Mouse (Mus musculus): Measurements from ENCODE around the gene Mfsd14b.
A peak's percentile ranks its signal among the peaks of the same experiment; 100 is the strongest.

Mfsd14b gene

DNA sequence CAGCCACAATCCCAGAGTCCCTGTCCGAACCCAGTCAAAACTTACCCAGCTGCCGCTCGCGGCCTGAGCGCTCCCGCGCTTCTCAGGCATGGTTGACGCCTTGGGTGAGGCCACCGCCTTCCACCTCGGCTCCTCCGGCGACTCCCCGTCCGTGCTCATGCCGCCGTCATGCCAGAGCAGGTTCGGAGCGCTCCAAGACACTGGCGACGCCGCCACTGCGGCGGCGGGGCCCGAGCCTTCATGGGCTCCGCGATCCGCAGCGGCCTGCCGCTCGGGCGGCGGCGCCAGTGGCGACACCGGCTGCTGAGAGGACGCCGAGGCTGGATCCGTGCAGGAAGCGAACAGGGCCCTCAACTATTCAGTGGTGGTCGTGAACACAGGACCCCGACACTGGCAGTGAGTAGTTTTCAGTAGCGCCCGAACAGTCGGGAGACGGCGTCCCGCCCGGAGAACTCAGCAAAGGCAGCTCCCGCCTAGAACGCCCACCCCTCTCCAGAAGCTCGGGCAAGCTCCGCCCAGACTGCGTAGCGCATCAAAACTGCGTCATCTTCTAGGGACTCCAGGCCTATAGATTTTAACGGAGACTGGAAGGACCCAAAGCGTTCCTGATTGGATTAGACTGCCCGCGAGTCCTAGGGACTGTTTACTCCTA is at the start of gene Mfsd14b:
TSS of gene Mfsd14b (minus strand) at position 517 of the 652 bp plus-strand sequence.
- peak; percentile 92 for DNase-seq

DNA sequence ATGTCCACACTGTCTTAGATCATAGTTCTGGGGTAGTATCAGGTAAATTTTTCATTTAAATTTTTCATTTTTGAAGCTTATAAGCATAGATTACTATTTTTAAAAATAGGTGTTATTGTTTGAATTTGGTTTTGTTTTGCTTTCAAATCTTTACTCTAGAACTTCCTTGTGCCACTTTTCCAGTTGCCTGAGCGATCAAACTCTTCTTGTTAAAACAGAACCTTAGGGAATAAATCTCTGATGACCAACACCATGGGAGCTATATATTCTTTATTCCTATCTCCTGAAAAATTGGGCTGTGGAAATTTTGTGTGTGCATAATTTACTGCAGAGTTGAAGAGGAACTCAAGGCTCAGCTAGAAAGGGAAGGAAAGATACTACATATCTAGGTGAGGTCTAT is 37.2 kb upstream of the Mfsd14b start, which contains the start of gene Olfr466:
TSS of gene Olfr466 (plus strand) at position 301 of the 400 bp plus-strand sequence.
- no peak for DNase-seq

DNA sequence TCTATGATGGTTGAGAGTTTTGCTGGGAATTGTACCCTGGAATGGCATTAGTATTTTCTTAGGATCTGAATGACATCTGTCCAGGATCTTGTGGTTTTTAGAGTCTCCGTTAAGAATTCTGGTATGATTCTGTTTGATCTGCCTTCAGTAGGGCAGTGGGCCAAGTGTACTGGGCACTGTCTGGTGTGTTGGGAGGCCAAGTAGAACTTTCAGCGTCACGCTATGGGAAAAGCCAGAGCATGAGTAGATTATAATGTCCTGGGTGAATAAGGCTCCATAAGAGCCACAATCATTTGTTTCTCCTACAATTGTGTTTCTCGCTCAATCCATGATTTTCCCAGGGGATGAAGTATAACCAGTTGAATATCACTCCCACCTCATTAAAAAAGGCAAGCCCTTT is 25.0 kb upstream of the Mfsd14b start, which contains the start of gene Olfr465-ps1:
TSS of gene Olfr465-ps1 (plus strand) at position 301 of the 400 bp plus-strand sequence.
- no peak for DNase-seq

DNA sequence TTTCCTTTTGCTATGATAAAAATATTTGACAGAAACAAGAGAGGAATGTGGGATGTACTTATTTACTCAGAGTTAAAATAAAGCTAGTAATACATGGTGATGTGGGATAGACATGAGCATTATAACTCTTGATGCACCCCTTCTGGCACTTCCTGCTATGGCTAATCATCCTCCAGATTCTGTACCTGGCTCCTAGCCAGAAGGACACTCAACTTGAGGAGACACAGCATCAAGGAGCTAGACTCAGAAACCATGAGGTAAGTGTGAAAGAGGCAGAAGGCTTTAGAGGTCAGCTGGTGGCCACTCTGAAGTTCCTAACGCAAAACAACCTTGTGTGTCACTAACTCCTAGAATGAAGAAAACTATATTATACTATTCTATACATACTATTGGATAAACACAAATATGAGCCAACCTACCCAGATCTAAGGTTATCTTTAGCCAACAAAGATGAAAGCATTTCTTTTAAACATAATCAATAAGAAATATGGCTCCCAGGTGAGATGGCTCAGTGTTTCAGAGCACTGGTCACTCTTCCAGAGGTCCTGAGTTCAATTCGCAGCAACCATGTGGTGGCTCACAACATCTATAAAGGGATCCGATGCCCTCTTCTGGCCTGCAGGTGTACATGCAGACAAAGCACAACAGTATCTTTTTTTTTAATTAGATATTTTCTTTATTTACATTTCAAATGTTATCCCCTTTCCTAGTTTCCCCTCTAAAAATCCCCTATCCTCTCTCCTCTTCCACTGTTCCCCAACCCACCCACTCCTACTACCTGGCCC is 14.5 kb upstream of the Mfsd14b start:
- DNase-seq = no peak

DNA sequence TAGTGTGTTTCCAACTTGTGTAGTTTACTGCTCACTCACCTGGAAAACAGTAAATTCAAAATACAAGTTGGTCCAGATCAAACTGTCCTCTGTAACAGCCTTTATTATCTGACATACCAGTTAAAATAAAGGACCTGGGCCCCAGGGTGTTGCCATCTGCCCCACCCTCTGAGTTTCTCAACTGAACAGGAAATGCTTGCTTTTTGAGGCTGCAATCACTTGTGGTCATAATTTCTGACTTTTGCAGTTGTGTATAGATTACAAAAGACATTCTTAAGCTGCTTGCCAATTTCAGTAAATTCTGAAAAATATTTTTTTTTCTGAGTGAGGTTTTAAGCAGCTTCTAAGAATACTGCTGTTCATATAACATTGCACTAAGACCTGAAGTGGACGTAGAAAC is 9.3 kb upstream of the Mfsd14b start:
- no peak for DNase-seq

DNA sequence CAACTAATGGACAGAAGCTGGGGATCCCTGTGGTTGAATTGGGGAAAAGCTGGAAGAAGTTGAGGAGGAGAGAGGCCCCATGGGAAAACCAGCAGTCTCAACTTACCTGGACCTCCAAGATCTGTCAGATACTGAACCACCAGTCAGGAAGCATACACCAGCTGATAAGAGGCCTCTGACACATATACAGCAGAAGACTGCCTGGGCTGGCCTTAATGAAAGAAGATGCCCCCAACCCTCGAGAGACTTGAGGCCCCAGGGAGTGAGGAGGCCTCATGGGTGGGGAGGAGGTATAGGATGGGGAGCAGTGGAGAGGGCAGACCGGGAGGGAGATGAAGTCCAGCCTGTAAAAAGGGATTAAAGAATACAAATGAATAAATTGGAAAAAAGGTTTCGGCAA is 8.2 kb upstream of the Mfsd14b start:
- no peak for DNase-seq

DNA sequence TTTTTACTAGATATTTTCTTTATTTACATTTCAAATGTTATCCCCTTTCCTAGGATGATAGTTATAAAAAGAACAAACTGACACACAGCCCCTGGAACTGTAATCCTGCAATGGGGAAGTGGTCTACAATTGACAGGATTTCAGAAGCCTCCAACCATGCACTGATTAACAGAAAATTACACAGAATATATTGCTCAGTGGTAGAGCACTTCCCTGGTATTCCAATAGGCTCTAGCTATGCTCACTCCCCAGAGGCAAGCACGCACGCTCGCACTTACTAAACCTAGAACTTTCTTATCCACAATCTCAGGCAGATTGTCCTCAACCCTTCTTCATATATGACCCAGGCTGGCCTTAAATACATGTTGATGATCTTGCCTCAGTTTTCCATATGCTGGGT is 464 bp upstream of the Mfsd14b start:
- DNase-seq = no peak

DNA sequence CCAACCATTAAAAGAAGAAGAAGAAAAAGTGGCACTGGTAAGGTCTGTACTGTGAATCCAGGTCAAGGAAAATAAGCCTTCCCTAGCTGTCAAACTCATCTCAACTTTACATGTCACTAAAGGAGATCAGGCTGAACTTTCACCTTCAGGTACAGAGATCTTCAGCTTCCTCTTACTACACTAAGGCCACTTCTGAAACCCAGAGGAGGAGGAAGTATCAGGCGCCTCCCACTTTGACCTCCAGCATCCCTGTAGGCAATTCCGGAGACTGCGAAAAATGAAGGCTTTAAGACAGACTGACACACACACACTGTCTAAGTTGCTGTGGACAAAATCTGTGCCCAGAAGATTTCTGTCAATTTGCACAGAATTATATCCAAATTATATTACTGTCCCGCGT is 814 bp downstream of the Mfsd14b start:
- no peak for DNase-seq

DNA sequence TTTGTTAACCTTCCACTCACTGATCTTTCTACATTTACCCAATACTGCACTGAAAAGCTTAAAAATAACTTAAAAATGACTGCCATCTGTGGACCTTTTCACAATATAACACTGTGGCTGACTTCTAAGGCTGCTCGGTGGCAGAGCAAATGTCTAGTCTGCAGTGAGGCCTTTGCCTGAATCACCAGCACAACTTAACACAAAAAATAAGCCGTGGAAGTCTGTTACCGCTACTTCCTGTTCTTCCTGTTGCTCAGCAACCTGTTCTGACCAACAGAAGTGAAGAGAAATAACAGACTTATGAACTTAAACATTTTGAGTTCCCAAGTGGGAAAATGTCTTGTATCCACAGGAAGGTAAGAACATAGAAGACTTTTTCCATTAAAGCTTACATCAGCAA is 11.5 kb downstream of the Mfsd14b start:
- no peak for DNase-seq

DNA sequence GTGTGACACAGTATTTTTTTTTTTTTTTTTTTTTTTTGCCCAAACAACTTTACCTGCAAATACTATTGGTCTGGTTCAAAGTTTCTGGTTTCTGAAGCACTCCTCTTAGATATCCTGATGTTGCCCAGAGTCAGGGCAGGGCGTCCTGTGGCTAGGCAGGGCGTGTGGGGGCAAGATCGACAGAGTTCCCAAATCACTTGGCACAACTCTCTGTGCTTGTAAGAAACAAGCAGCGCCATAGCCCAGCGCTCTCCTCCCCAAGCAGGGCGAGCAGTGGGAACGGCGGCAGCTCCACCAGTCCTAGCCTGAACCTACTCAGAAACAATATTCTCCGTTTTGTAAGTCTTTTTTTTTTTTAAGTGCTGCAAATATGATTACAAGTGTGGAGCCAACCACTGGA is 12.1 kb downstream of the Mfsd14b start:
- DNase-seq = no peak

DNA sequence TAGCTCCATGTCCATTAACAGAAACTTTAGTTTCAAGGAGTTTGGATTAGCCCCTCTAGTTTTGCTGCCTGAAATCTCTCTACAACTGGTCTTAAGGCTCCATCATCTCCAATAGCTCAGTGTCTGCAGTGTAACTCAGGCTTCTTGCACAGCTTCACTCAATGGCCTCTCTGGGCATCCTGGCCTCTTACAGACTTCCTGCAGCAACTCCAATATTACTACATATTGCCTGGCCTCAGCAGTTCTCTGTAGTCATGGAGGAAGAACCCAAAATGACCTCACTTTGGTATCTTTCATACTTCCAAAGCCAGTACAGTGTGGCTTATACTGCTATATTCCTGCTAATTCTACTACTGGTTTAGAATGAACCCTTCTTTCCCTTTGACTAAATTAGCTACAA is 15.8 kb downstream of the Mfsd14b start:
- no peak for DNase-seq

DNA sequence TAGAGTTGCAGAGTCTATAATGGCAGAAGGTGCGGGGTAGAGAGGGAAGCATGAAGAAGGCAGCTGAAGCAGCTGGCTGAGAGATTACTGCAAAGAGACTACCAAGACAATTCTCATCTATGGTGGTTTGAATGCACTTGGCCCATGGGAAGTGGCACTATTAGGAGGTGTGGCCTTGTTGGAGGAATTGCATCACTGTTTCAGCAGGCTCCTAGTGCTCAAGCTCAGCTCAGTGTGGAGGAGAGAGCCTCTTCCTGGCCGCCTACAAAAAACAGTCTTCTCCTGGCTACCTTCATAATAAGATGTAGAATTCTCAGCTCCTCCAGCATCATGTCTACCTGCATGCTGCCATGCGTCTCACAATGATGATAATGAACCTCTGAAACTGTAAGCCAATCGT is 16.9 kb downstream of the Mfsd14b start:
- no peak for DNase-seq

DNA sequence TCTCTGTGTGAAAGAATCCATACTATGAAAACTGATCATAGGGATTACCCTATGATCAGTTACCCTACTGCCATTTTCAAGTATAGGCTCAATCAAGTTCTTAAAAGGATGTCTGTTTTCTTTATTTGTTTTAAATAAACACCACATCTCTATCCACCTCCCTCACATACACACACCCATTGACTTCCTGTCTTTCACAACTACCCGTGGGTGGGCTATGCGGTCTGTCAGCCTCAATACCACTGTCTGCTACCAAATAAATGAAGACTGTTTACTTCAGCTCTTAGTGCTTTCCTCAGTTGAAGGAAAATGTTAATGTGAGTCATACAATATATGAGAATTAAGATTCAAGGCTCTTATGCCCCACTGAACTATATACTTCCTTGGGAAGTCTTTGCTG is 42.8 kb downstream of the Mfsd14b start:
- no peak for DNase-seq

DNA sequence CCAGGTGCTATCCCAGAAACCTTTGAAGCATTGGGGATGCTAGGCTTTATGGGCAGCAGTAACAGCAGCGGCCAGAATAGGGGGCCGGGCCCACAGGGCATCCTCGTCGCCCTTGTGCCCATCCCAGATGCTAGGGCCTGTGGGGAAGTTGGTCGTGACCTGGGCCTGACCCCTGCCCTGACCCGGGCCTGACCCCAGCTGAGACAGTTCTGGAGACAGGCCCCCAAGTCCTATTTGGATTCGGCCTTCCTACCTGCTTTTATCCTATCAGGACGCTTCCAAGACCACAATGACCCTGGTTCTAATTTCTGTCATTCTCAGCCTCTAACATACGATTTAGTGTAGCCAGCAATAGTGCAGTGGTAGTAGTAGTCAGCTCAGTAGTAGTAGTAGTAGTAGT is 60.1 kb downstream of the Mfsd14b start, which contains the start of gene Prss47:
TSS of gene Prss47 (minus strand) at position 101 of the 400 bp plus-strand sequence.
- no peak for DNase-seq

DNA sequence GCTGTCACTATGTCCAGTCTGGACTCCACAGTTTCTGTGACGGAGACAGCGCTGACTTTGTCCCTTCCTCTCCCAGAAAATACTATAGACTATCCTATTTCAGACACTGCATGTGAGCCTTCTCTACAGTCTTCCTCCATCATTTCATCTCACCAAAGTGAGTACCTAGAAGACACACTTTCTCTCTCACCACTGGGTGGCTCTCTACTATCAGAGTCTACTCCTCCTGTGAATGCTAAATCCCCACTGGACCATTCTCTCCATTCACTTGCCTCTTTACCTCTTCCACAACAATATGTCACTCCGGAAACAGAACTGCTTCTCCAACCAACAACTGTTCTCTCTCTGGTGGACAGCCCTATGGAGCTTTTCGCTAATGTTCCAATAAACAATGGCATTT is 77.7 kb downstream of the Mfsd14b start:
- DNase-seq = peak; percentile 1

DNA sequence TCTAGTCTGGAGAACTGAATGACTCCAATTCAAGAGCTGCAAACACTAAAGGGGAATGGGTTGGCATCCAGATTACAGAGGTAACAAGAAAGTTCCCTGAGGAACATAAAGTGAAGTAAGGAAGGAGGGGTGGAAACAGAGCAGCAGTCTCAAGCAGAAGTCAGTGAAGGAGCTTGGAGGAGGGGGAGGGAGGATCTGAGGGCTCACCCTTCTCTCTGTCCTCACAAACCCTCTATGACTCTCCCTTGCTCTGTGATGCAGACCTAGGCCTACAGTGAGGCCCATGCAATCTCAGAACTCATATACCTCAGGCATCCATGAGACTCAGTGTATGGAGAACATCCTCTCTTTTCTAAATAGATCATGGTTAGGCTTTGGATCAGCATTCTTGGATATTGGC is 80.0 kb downstream of the Mfsd14b start, which contains the start of gene Spata31d1c:
TSS of gene Spata31d1c (plus strand) at position 301 of the 400 bp plus-strand sequence.
- DNase-seq = no peak
